ENCODE assay signal across 9 mouse cellular contexts in the genomic region with DNA sequence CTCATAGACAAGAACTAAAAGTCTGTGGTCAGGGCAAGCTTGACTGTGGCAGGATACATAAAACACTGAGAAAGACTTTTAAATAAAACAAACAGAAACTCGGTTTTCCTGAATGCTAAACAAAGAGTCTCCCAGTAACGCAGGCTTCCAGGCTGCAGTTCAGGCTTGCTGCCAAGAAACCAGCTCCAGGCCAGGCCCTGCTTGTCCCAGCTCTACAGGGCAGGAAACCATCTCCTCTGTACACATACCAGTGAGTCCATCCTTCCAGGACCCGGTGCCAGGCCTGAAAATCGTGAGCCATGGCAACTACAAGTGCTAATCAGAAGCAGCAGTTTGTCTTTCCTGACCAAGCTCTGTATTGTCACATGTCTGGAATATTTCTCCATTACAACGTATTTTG. TPM values are rescaled to one million over a fixed set of nuclear protein-coding genes. Genes with fewer than 3 reads are reported as not detected.
DNase-seq lines count a peak whose midpoint lies in the region; ATAC-seq and TF ChIP-seq lines count a peak whose summit lies in the region.
"Had no signal": no experiment of that assay in that cellular context is flagged by ENCODE, and none has a peak within 500 bp of the region (broad histone marks: within the 10 kb centered on the region; RNA-seq: fewer than 3 reads in every experiment).

No protein-coding gene starts in this region.

- no peak overlapping the region for H3K4me2 ChIP-seq in hindbrain, embryonic 16.5 days (ENCODE audit: low read length)
- H3K4me2 ChIP-seq in midbrain, postnatal 0 days (ENCODE audit: low read depth, low read length, poor library complexity, severe bottlenecking), result no peak overlapping the region

- H3K9me3 ChIP-seq in hindbrain, embryonic 16.5 days (ENCODE audit: control insufficient read depth, low read length), result no peaks in the 10 kb centered on the region
- no peaks in the 10 kb centered on the region for H3K9me3 ChIP-seq in midbrain, postnatal 0 days (ENCODE audit: low read length)

- H3K4me1 ChIP-seq in hindbrain, embryonic 16.5 days (ENCODE audit: control insufficient read depth, insufficient read depth, low read depth, low read length), result no peaks in the 10 kb centered on the region
- no peaks in the 10 kb centered on the region for H3K4me1 ChIP-seq in midbrain, postnatal 0 days (ENCODE audit: insufficient read depth, low read length)

- ATAC-seq in hindbrain, embryonic 16.5 days, result peak; percentile 94
- ATAC-seq in midbrain, postnatal 0 days (ENCODE audit: low FRiP score), result peak; percentile 52; the same call in 1 of the 2 replicates

- H3K36me3 ChIP-seq in hindbrain, embryonic 16.5 days (ENCODE audit: control insufficient read depth, insufficient read depth, low read length), result no peaks in the 10 kb centered on the region
- H3K36me3 ChIP-seq in midbrain, postnatal 0 days (ENCODE audit: insufficient read depth, low read length), result no peaks in the 10 kb centered on the region

- WGBS in hindbrain, embryonic 16.5 days, result 22% methylated on average over 5 of the region's 5 CpGs
- WGBS in midbrain, postnatal 0 days, result 35% methylated on average over 5 of the region's 5 CpGs

- H3K27ac ChIP-seq in hindbrain, embryonic 16.5 days (ENCODE audit: low read depth, low read length), result no peak overlapping the region
- peak overlapping the region; percentile 47; the same call in 1 of the 2 replicates for H3K27ac ChIP-seq in midbrain, postnatal 0 days (ENCODE audit: low read depth, low read length)

- no peaks in the 10 kb centered on the region for H3K27me3 ChIP-seq in hindbrain, embryonic 16.5 days (replicated peaks; ENCODE audit: control insufficient read depth, insufficient read depth, low read length)
- H3K27me3 ChIP-seq in midbrain, postnatal 0 days (ENCODE audit: insufficient read depth, low read length), result no peaks in the 10 kb centered on the region

- no peak overlapping the region for H3K9ac ChIP-seq in hindbrain, embryonic 16.5 days (ENCODE audit: low read depth, low read length)
- H3K9ac ChIP-seq in midbrain, postnatal 0 days (replicated peaks; ENCODE audit: low read length, poor library complexity, severe bottlenecking), result no peak overlapping the region

- H3K4me3 ChIP-seq in hindbrain, embryonic 16.5 days (ENCODE audit: low read length), result no peak overlapping the region
- H3K4me3 ChIP-seq in midbrain, postnatal 0 days (ENCODE audit: low read depth, low read length), result no peak overlapping the region

- DNase-seq in embryo, embryonic 10 days (ENCODE audit: low spot score), result peak; percentile 14
- no peak for DNase-seq in embryo, embryonic 10.5 days (ENCODE audit: low spot score)
- peak; percentile 55 to 59 for DNase-seq in cerebellum, adult 18-20 months
- DNase-seq in gastrocnemius, postnatal 25 days, result peak; percentile 78
- DNase-seq in liver, result peak; percentile 49
- peak; percentile 83 for DNase-seq in midbrain, postnatal 0 days (ENCODE audit: low spot score)
- DNase-seq in thymus, postnatal 25 days, result no peak

- TF ChIP-seq CTCF in midbrain, postnatal 0 days (IDR thresholded peaks at IDR 0.05), result no peak

RNA-seq across cellular contexts. Expression of a gene that starts 12.7 kb away (rescaled TPM):
- total RNA-seq in gastrocnemius, postnatal 25 days (2021), result not detected
- polyA plus RNA-seq in hindbrain, embryonic 16.5 days (2015; fragmentation: Nextera tagmentation; extraction: Ambion mirVana), result not detected in 2 replicates
- total RNA-seq in midbrain, postnatal 0 days (2014; rRNA removed), result not detected in 2 replicates
- not detected in 2 replicates for polyA plus RNA-seq in midbrain, postnatal 0 days (2015; fragmentation: Nextera tagmentation; extraction: Ambion mirVana)
- polyA plus RNA-seq: C2C12 had no signal

RNA-seq across cellular contexts. Expression of a gene that starts 19.2 kb away (rescaled TPM):
- not detected for total RNA-seq in gastrocnemius, postnatal 25 days (2021)
- polyA plus RNA-seq in hindbrain, embryonic 16.5 days (2015; fragmentation: Nextera tagmentation; extraction: Ambion mirVana), result 53.3 and 55.0 TPM in 2 replicates
- 133 and 146 TPM in 2 replicates for total RNA-seq in midbrain, postnatal 0 days (2014; rRNA removed)
- polyA plus RNA-seq in midbrain, postnatal 0 days (2015; fragmentation: Nextera tagmentation; extraction: Ambion mirVana), result 52.1 and 53.9 TPM in 2 replicates

RNA-seq across cellular contexts. Expression of a gene that starts 23.9 kb away (rescaled TPM):
- not detected for total RNA-seq in gastrocnemius, postnatal 25 days (2021)
- polyA plus RNA-seq in hindbrain, embryonic 16.5 days (2015; fragmentation: Nextera tagmentation; extraction: Ambion mirVana), result 0.83 and 1.3 TPM in 2 replicates
- 0.99 and 1.1 TPM in 2 replicates for total RNA-seq in midbrain, postnatal 0 days (2014; rRNA removed)
- polyA plus RNA-seq in midbrain, postnatal 0 days (2015; fragmentation: Nextera tagmentation; extraction: Ambion mirVana), result 0.81 and 0.83 TPM in 2 replicates

RNA-seq across cellular contexts. Expression of a gene that starts 31.1 kb away (rescaled TPM):
- 10 to 100 TPM; 34.4 to 52.1 TPM for total RNA-seq in gastrocnemius, postnatal 25 days (2021)
- 41.2 and 43.1 TPM in 2 replicates for polyA plus RNA-seq in hindbrain, embryonic 16.5 days (2015; fragmentation: Nextera tagmentation; extraction: Ambion mirVana)
- total RNA-seq in midbrain, postnatal 0 days (2014; rRNA removed), result 22.5 and 39.3 TPM in 2 replicates
- polyA plus RNA-seq in midbrain, postnatal 0 days (2015; fragmentation: Nextera tagmentation; extraction: Ambion mirVana), result 67.8 and 80.5 TPM in 2 replicates

RNA-seq across cellular contexts. Expression of a gene that starts 36.4 kb away (rescaled TPM):
- total RNA-seq in gastrocnemius, postnatal 25 days (2021), result under 1 TPM in 1 of 2 experiments, not detected in 1; 0.29 TPM
- 0.31 and 0.32 TPM in 2 replicates for polyA plus RNA-seq in hindbrain, embryonic 16.5 days (2015; fragmentation: Nextera tagmentation; extraction: Ambion mirVana)
- 0.49 TPM in 1 of 2 replicates, not detected in the other for total RNA-seq in midbrain, postnatal 0 days (2014; rRNA removed)
- not detected in 2 replicates for polyA plus RNA-seq in midbrain, postnatal 0 days (2015; fragmentation: Nextera tagmentation; extraction: Ambion mirVana)

Comparison
In these comparisons a context has a peak if more than half of its experiments do, and no peak if none do; other contexts are left out.
1. DNase-seq: peak in embryo, embryonic 10 days (single experiment), cerebellum, adult 18-20 months (2 of 2), gastrocnemius, postnatal 25 days (single experiment), liver (single experiment) and midbrain, postnatal 0 days (single experiment); none in embryo, embryonic 10.5 days (single experiment) and thymus, postnatal 25 days (single experiment).
2. RNA of a gene that starts 19.2 kb away (total RNA-seq): 133 to 146 TPM in midbrain, postnatal 0 days; not detected in gastrocnemius, postnatal 25 days; every median in the first group is over 100 times any median in the second.